Mouse (Mus musculus): ENCODE measurements around the gene Frem2. TPM values are rescaled to one million over a fixed set of nuclear protein-coding genes. Genes with fewer than 3 reads are reported as not detected.

The Frem2 gene
- polyA plus RNA-seq, 1 experiment from 2014 or later: 5.5 TPM

DNA sequence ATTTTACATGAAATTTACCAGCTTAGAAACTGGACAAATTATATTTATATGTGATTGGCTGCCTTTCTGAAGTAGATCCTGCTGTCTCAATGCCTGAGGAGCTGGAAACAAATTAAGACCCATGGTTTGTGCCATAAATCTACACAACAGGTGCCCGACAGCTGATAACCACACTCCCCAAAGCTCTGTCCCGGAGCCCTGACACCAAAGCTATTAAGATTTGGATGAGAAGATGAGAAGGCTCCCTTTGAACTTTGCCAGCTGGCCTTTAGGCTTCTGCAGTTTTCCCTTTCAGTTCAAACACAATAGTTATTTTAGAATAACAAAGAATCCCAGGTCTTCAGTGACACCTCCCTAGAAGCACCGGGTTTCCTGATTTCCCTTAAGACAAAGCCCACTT lies 63.4 kb downstream of the Frem2 start:
- no peak overlapping the region for H3K4me3 ChIP-seq (ENCODE audit: control insufficient read depth in 1 of 2, insufficient read depth in 1 of 2, low read depth in 1 of 2, low read length in 2 of 2)
- no peak for ATAC-seq (ENCODE audit: insufficient number of reproducible peaks, insufficient read depth, low FRiP score, low read depth)
- WGBS: 49% methylated on average over 3 of the region's 3 CpGs
- H3K9ac ChIP-seq (ENCODE audit: low read length): no peak overlapping the region
- no peak overlapping the region for H3K4me2 ChIP-seq (ENCODE audit: low read length)
- H3K27me3 ChIP-seq (ENCODE audit: control insufficient read depth, insufficient read depth, low read length): no peaks in the 10 kb centered on the region
- H3K4me1 ChIP-seq (ENCODE audit: control insufficient read depth in 2 of 2, insufficient read depth in 2 of 2, low read length in 2 of 2): peaks cover 4 to 7% of the 10 kb centered on the region in 2 experiments; a peak in 3 of 4 replicates
- H3K27ac ChIP-seq (replicated peaks in 1 of 2; ENCODE audit: control insufficient read depth in 1 of 2, insufficient read depth in 1 of 2, low read depth in 2 of 2, low read length in 2 of 2): no peak overlapping the region
- no peaks in the 10 kb centered on the region for H3K36me3 ChIP-seq (ENCODE audit: control insufficient read depth, insufficient read depth, low read length)
- no peaks in the 10 kb centered on the region for H3K9me3 ChIP-seq (ENCODE audit: control insufficient read depth, low read length)

DNA sequence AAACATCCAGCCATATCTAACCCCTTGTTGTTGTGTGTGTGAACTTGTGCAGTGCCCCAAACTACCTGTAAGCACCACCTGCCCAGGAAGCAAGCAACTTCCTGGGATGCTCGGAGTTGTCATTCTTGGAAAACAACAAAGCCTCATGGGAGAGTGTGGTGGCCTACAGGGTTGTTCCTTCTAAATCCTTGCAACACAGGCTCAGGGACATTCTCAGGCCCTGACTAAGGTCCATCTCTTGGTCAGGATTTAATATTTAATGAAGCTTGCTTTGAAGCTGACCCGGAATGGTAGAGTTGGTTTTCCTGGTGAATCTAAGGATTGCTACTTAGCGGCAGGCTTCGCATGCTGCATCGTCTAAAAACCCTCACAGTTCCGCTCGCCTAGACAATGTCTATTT lies 65.1 kb downstream of the Frem2 start:
- H3K27ac ChIP-seq (replicated peaks in 1 of 2; ENCODE audit: control insufficient read depth in 1 of 2, insufficient read depth in 1 of 2, low read depth in 2 of 2, low read length in 2 of 2): no peak overlapping the region

GRCm38 (mm10) chr3:53590139-53590621 lies 67.0 kb downstream of the Frem2 start:
- WGBS: 2% methylated on average over 2 of the region's 2 CpGs
- ATAC-seq (ENCODE audit: insufficient number of reproducible peaks, insufficient read depth, low FRiP score, low read depth): no peak
- Histone ChIP-seq H3K4me1 (ENCODE audit: control insufficient read depth in 2 of 2, insufficient read depth in 2 of 2, low read length in 2 of 2) (peaks cover 0 to 2% of the 10 kb centered on the region in 2 experiments; a peak in 2 of 4 replicates), H3K36me3 (ENCODE audit: control insufficient read depth, insufficient read depth, low read length) (no peaks in the 10 kb centered on the region), H3K4me2 (ENCODE audit: low read length) (no peak overlapping the region), H3K4me3 (ENCODE audit: control insufficient read depth in 1 of 2, insufficient read depth in 1 of 2, low read depth in 1 of 2, low read length in 2 of 2) (no peak overlapping the region), H3K27me3 (ENCODE audit: control insufficient read depth, insufficient read depth, low read length) (no peaks in the 10 kb centered on the region), H3K9me3 (ENCODE audit: control insufficient read depth, low read length) (no peaks in the 10 kb centered on the region), H3K27ac (replicated peaks in 1 of 2; ENCODE audit: control insufficient read depth in 1 of 2, insufficient read depth in 1 of 2, low read depth in 2 of 2, low read length in 2 of 2) (no peak overlapping the region), H3K9ac (ENCODE audit: low read length) (no peak overlapping the region)

More for the DNA sequence above, 65.1 kb downstream of the Frem2 start:
- ATAC-seq (ENCODE audit: insufficient number of reproducible peaks, insufficient read depth, low FRiP score, low read depth): no peak
- WGBS: 97% methylated on average over 7 of the region's 7 CpGs
- no peak overlapping the region for H3K9ac ChIP-seq (ENCODE audit: low read length)
- no peaks in the 10 kb centered on the region for H3K27me3 ChIP-seq (ENCODE audit: control insufficient read depth, insufficient read depth, low read length)
- H3K4me2 ChIP-seq (ENCODE audit: low read length): no peak overlapping the region
- H3K4me3 ChIP-seq (ENCODE audit: control insufficient read depth in 1 of 2, insufficient read depth in 1 of 2, low read depth in 1 of 2, low read length in 2 of 2): no peak overlapping the region
- no peaks in the 10 kb centered on the region for H3K36me3 ChIP-seq (ENCODE audit: control insufficient read depth, insufficient read depth, low read length)
- H3K4me1 ChIP-seq (ENCODE audit: control insufficient read depth in 2 of 2, insufficient read depth in 2 of 2, low read length in 2 of 2): peaks cover 0 to 2% of the 10 kb centered on the region in 2 experiments; a peak in 2 of 4 replicates
- no peaks in the 10 kb centered on the region for H3K9me3 ChIP-seq (ENCODE audit: control insufficient read depth, low read length)

DNA sequence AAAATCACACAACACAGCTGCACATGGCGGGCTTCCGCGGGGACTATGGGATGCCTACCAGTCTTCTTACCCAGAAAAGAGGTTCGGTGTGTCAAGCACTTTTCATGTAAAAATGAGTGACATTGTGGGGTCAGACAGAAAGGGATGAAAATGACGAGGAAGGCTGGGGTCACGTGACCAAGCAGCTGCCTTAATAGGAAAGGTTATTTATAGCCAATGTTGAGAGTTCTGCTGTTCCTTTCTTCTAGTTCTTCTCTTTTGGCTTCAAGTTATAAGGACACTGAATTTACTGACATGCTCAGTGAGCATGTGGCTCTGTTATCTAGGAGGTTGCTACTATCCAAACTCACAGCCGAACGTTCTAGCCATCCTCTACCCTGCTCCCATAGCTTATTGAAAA lies 73.9 kb downstream of the Frem2 start:
- Histone ChIP-seq H3K4me3 (ENCODE audit: control insufficient read depth in 1 of 2, insufficient read depth in 1 of 2, low read depth in 1 of 2, low read length in 2 of 2) (no peak overlapping the region), H3K9ac (ENCODE audit: low read length) (no peak overlapping the region), H3K4me1 (ENCODE audit: control insufficient read depth in 2 of 2, insufficient read depth in 2 of 2, low read length in 2 of 2) (no peaks in the 10 kb centered on the region), H3K27me3 (ENCODE audit: control insufficient read depth, insufficient read depth, low read length) (no peaks in the 10 kb centered on the region), H3K27ac (replicated peaks in 1 of 2; ENCODE audit: control insufficient read depth in 1 of 2, insufficient read depth in 1 of 2, low read depth in 2 of 2, low read length in 2 of 2) (no peak overlapping the region), H3K36me3 (ENCODE audit: control insufficient read depth, insufficient read depth, low read length) (no peaks in the 10 kb centered on the region), H3K9me3 (ENCODE audit: control insufficient read depth, low read length) (no peaks in the 10 kb centered on the region), H3K4me2 (ENCODE audit: low read length) (no peak overlapping the region)
- no peak for ATAC-seq (ENCODE audit: insufficient number of reproducible peaks, insufficient read depth, low FRiP score, low read depth)
- 72% methylated on average over 8 of the region's 8 CpGs for WGBS

DNA sequence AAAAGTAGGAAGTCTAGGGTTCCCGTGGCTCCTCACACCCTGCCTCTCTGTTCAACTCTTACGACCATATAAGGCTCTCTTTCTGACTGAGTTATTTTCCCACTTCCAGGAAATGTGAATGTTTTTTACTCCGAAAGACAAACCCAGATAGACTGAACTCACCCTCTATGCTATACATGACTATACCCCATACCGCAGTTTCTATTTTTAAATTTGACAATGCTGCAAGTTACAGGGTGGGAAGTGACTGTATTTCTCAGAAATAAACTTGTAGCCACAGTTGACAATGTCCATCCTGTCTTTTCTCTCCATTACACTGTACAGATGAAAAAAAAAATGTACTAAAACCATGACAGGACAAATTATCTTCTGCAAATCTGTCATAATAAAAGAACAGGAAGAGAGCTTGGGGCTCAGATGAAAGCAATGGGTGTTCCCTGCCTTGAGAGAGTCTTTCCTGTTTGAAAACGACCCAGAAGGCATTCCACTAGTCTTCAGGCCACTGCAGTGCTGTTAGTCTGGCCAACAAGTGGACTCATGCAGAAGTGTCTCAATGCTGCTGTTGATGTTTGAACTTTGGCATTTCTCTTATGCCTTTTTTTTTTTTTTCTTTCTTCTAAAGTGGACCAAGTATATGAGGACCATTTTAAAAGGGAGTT lies 76.4 kb downstream of the Frem2 start:
- H3K27me3 ChIP-seq (ENCODE audit: control insufficient read depth, insufficient read depth, low read length): no peaks in the 10 kb centered on the region
- no peak overlapping the region for H3K27ac ChIP-seq (replicated peaks in 1 of 2; ENCODE audit: control insufficient read depth in 1 of 2, insufficient read depth in 1 of 2, low read depth in 2 of 2, low read length in 2 of 2)
- H3K4me2 ChIP-seq (ENCODE audit: low read length): no peak overlapping the region
- no peak overlapping the region for H3K4me3 ChIP-seq (ENCODE audit: control insufficient read depth in 1 of 2, insufficient read depth in 1 of 2, low read depth in 1 of 2, low read length in 2 of 2)
- H3K4me1 ChIP-seq (ENCODE audit: control insufficient read depth in 2 of 2, insufficient read depth in 2 of 2, low read length in 2 of 2): no peaks in the 10 kb centered on the region
- H3K9me3 ChIP-seq (ENCODE audit: control insufficient read depth, low read length): no peaks in the 10 kb centered on the region
- 40% methylated on average over 5 of the region's 5 CpGs for WGBS
- H3K9ac ChIP-seq (ENCODE audit: low read length): no peak overlapping the region
- ATAC-seq (ENCODE audit: insufficient number of reproducible peaks, insufficient read depth, low FRiP score, low read depth): no peak
- no peaks in the 10 kb centered on the region for H3K36me3 ChIP-seq (ENCODE audit: control insufficient read depth, insufficient read depth, low read length)

DNA sequence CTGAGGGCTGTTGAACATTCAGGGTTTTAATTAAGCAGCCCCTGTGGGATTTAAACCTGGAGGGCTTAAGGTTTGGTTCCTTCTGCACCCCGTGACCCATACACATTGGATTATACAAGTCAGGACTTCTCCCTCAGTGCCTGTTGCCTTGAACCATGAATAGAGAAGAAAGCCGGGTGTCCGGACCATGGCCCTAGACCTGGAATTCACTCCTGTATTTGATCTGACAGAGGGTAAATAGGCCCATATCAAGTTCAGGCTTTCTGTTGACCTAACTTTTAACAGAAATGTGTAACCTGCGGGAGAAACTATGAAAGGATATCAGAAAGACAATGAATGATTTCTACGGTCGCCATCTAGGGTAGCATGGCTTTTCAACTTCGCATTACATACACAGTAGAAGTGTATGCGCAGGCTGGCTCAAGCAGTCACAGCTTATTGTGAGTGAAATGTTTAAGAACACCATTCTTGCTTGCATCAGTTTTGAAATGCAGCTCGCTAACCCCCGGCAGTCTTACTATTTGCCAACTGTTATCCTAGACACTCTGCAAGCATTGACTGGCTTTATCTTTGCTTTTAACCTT lies 77.9 kb downstream of the Frem2 start:
- WGBS: 89% methylated on average over 10 of the region's 10 CpGs
- H3K4me1 ChIP-seq (ENCODE audit: control insufficient read depth in 2 of 2, insufficient read depth in 2 of 2, low read length in 2 of 2): no peaks in the 10 kb centered on the region; a peak in 1 of 4 replicates
- H3K9me3 ChIP-seq (ENCODE audit: control insufficient read depth, low read length): no peaks in the 10 kb centered on the region
- H3K36me3 ChIP-seq (ENCODE audit: control insufficient read depth, insufficient read depth, low read length): no peaks in the 10 kb centered on the region
- ATAC-seq (ENCODE audit: insufficient number of reproducible peaks, insufficient read depth, low FRiP score, low read depth): no peak
- no peak overlapping the region for H3K4me3 ChIP-seq (ENCODE audit: control insufficient read depth in 1 of 2, insufficient read depth in 1 of 2, low read depth in 1 of 2, low read length in 2 of 2)
- no peak overlapping the region for H3K4me2 ChIP-seq (ENCODE audit: low read length)
- H3K27ac ChIP-seq (replicated peaks in 1 of 2; ENCODE audit: control insufficient read depth in 1 of 2, insufficient read depth in 1 of 2, low read depth in 2 of 2, low read length in 2 of 2): no peak overlapping the region
- no peaks in the 10 kb centered on the region for H3K27me3 ChIP-seq (ENCODE audit: control insufficient read depth, insufficient read depth, low read length)
- no peak overlapping the region for H3K9ac ChIP-seq (ENCODE audit: low read length)

GRCm38 (mm10) chr3:53576320-53577116 lies 80.6 kb downstream of the Frem2 start:
- Histone ChIP-seq H3K36me3 (ENCODE audit: control insufficient read depth, insufficient read depth, low read length) (no peaks in the 10 kb centered on the region), H3K9ac (ENCODE audit: low read length) (no peak overlapping the region), H3K27ac (replicated peaks in 1 of 2; ENCODE audit: control insufficient read depth in 1 of 2, insufficient read depth in 1 of 2, low read depth in 2 of 2, low read length in 2 of 2) (no peak overlapping the region), H3K27me3 (ENCODE audit: control insufficient read depth, insufficient read depth, low read length) (no peaks in the 10 kb centered on the region), H3K9me3 (ENCODE audit: control insufficient read depth, low read length) (no peaks in the 10 kb centered on the region), H3K4me2 (ENCODE audit: low read length) (no peak overlapping the region), H3K4me3 (ENCODE audit: control insufficient read depth in 1 of 2, insufficient read depth in 1 of 2, low read depth in 1 of 2, low read length in 2 of 2) (no peak overlapping the region), H3K4me1 (ENCODE audit: control insufficient read depth in 2 of 2, insufficient read depth in 2 of 2, low read length in 2 of 2) (no peaks in the 10 kb centered on the region; a peak in 1 of 4 replicates)
- WGBS: 64% methylated on average over 7 of the region's 7 CpGs
- ATAC-seq (ENCODE audit: insufficient number of reproducible peaks, insufficient read depth, low FRiP score, low read depth): no peak
